Mouse (Mus musculus) layer of hippocampus, postnatal 10 days (tissue): ENCODE results near the gene Gfod1. TPM values are rescaled to one million over a fixed set of nuclear protein-coding genes. Genes with fewer than 3 reads are reported as not detected.

ENCODE experiments used
- DNase-seq, 2 experiments: peaks; one replicate each; pipeline ENCODE4 v3.0.0; 2021; ENCODE audit warnings: low spot score in 2 of 2
- total RNA-seq, 2 experiments: library from RNA; stranded (reverse); gene quantifications; 2 replicates each; pipeline ENCODE4 v1.2.3; 2021

Gfod1 gene
- total RNA-seq, 2 experiments from 2014 or later: 42.2 to 42.8 TPM

- no peak for DNase-seq
These were observed 100.3 kb downstream of the Gfod1 start for GRCm38 (mm10) chr13:43203641-43204040.

DNA sequence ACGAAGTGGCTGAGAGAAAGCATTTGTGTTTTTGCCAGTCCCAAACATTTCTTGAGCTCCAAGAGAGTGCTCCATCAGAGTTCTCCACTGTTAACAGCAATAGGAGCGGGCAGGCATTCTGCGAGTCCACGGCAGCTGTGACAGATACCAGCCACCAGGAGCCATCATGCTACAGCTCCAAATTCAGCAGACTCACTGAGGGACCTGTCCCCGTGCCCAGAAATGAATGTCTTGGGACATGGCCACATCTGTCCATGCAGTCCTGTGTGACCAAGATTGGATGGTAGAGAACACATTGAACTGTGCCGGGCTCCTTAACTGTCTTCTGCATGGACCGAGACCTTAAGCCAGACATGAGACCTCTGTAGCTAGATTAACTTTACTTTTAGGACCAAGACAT, 100.7 kb downstream of the Gfod1 start:
- DNase-seq: no peak

DNA sequence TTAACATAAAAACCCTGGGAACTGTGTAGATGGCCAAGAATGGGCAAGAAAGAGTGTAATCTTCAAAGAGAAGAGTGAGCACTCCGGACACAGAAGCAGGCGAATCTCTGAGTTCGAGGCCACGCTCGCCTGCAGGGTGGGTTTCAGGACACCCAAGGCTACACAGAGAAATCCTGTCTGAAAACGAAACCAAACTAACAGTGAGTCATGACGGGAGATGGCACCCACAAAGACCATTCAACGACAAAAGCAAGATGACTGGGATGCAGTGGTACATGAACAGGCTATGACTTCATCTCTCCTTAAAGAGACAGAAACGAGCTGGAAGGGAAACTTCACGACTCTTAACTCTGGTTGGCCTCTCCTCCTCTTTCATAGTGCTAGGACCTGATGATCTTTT, 101.6 kb downstream of the Gfod1 start:
- no peak for DNase-seq

- DNase-seq: peak; percentile 50 to 66
These were observed 102.9 kb downstream of the Gfod1 start for GRCm38 (mm10) chr13:43201033-43201432.

GRCm38 (mm10) chr13:43200473-43200872, 103.5 kb downstream of the Gfod1 start:
- DNase-seq: no peak

DNA sequence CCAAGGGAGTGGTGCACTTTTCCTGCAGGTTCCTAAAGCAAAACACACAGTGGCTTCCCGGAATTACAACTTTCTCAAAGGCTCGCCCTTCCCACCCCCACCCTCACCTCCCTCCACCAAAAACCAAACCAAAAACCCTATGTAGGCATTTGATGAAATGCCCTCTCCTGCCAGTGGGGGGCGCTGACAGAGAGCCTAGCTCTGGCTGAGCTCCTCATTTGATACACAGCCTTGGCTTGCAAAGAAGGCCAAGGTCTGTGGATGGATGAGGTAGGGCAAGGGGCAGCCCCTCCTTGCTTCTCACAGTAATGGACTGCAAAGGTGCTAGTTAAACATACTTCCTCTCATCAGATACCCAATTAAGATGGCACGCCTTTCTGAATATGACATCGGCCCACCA, 104.2 kb downstream of the Gfod1 start:
- DNase-seq: peak; percentile 52 to 59

DNA sequence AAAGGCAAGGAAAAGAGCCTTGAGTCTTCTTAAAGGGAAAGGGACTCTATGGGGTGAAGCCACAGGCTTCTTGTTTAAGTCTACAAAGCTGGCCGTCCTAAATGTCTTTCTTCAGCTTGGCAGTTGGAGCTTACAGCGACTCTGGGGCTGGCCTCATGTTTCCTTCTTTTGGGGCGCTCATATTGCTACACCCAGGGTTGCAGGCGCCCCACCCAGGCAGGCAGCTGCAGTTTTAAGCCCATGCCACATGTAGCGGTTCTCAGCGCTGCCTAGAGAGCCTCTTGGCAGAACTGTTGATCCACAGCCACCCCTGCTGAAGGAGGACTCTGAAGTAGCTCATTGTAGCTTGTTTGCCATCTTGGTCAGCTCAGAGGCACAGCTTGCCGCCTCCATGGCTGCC, 104.7 kb downstream of the Gfod1 start:
- DNase-seq: no peak

DNA sequence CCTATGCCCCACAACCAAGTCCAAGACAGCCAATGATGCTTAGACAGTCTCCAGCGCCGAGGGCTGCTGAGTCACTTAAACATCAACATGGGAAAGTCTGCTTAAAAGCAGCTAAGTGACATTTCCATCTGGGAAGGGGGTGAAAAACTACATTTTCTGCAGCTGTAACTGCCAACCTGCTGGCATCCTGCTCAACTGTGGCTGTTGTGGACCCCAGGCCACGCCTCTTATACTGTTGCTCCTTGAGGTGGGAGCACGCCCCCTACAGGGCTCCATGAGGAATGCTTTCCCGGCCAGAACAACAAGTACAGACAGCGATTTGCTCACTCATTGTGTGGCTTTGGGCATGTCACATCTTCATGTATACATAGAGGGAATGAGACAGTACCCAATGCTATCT, 106.8 kb downstream of the Gfod1 start:
- no peak for DNase-seq

DNA sequence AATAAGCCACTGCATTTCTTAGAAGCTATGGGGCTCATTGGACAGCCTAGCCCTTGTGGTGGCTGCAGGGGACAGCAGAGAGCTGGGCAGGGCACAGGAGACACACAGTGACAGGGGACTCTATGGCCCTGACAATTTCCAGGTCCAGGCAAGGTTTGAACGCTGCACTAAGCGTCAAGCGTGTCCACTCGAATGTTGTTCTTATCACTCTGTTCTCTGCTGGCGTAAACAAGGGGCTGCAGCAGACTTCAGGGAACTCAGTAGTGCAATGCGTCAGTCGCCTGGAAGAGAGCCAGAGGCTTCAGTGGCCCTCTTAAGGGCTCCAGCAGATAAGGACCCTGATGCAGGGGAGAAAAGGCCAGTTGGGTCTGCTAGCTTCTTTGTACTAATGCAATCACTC, 108.0 kb downstream of the Gfod1 start:
- no peak for DNase-seq

- no peak for DNase-seq
These were observed 110.0 kb downstream of the Gfod1 start for GRCm38 (mm10) chr13:43193932-43194331.

DNA sequence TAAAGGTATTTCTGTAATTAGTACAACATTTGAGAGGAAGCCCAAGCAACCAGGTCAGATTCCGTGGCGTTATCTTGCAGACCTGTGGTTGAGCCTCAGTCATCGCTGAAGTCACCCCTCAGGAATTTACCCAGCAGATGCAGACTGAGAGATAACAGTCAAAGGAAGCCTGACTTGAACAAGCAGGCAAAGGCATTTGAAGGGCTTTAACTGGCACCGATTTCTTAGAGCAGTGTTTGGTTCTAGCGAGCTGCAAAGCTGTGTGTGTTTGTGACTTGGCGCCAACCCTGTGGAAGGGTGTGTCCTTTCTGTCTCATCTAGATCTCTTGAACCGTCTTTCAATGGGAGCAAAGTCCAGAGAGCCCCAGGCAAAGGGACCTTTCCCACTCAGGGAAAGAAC, 110.7 kb downstream of the Gfod1 start:
- DNase-seq: no peak

- DNase-seq: no peak
These were observed 112.2 kb downstream of the Gfod1 start for GRCm38 (mm10) chr13:43191741-43192192.

- DNase-seq: no peak
These were observed 112.7 kb downstream of the Gfod1 start for GRCm38 (mm10) chr13:43191290-43191689.

GRCm38 (mm10) chr13:43187736-43188135, 116.2 kb downstream of the Gfod1 start:
- DNase-seq: no peak

GRCm38 (mm10) chr13:43183248-43184055, 120.5 kb downstream of the Gfod1 start:
- DNase-seq: no peak

DNA sequence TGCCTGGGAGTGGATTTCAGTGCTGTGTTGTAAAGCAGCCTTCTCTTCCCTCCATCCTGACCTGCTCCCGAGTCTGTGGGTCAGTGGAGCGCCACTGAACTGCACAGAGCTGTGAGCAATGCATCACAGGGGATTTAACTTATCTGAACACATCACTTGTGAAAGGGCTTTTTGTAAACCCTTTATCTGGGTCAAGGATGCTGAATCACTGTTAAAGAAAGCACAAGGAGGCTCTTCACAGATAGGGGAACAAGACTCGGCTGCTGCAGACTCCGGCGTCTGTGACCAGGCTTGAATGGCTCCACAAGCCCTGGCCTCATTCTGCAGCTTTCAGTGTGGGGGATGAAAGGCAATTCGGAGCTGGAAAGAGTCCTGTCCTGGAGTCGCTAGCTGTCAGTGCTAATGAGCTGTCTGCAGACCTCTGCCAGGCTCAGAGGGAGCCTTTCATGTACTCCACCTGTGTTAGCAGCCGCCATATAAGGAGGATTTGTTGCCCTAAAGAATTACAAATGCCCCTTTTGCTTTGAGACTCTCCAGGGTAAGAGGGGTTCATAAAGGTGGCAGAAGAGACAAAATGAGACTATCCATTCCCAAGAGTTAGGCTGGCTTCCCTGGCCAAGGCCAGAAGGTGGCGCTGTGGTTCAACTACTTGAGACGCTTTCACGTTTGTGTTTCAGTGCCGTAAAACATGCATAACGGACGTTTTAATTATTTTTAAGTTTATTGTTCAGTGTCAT, 121.3 kb downstream of the Gfod1 start:
- peak; percentile 91 to 93 for DNase-seq

DNA sequence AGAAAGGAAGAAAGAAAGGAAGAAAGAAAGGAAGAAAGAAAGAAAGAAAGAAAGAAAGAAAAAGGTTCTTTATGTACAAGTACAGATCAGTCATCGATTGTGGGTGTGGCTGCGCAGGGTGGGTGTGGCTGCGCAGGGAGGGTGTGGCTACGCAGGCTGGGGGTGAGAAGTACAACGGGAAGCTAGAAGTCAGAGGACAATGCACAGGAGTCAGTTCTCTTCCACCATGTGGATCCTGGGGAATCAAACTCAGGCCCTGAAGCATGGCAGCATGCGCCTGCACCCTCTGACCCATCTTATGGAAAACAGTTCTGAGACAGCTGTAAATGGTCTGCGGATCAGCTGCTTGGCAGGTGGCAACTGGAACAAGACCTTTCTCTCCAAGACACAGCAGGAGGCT, 122.9 kb downstream of the Gfod1 start:
- no peak for DNase-seq

GRCm38 (mm10) chr13:43177317-43177716, 126.7 kb downstream of the Gfod1 start:
- no peak for DNase-seq

GRCm38 (mm10) chr13:43176676-43177075, 127.3 kb downstream of the Gfod1 start:
- no peak for DNase-seq

GRCm38 (mm10) chr13:43173262-43173661, 130.7 kb downstream of the Gfod1 start:
- peak; percentile 88 to 89 for DNase-seq

DNA sequence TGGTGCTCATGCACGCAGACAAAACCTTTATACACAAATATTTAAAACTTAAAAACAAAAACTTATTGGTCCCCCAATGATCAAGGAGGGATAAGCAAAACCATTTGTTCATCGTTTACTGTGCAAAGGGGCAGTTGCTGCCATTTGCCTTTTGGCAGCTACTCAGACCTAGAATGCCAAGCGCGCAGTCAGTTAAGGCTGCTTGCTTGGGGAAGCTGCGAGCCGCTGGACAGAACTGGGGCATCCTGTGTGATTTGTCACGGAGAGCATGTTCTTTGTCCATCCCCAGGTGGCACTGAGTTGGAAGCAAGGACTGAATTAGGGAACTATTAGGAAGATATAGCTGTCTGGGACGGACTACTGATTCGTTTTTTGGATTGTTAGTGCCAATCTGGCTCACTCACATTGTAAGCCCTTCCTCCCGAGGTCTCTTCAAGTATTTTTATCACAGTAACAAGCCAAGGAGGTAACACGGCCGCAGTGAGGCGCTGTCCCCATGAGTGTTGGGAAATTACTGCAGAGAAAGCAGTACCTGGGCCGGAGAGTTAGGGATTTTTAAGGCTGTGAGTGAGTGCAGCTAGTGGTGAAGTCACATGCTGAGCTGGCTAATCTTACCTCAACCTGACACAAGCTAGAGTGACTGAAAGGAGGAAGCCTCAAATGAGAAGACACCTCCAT, 131.8 kb downstream of the Gfod1 start:
- peak in 1 of 2 experiments; percentile 49 for DNase-seq
